Mouse (Mus musculus) inflammation-experienced regulatory T-cells, adult 16 weeks (primary cell): ENCODE results near the gene A4gnt. TPM values are rescaled to one million over a fixed set of nuclear protein-coding genes. Genes with fewer than 3 reads are reported as not detected.

Experiments used
- polyA plus RNA-seq: library from polyadenylated mRNA; unstranded; fragments of 100-300 nt; shearing (Covaris generic); gene quantifications from one replicate; pipeline ENCODE4 v1.2.1, GENCODE M21; 2017

Gene A4gnt
- polyA plus RNA-seq = not detected

GRCm38 (mm10) chr9:99612202-99612601, at the start of gene A4gnt:
Gene A4gnt, plus strand, starts transcription at chr9:99612502.

GRCm38 (mm10) chr9:99568347-99569070, 43.8 kb upstream of the A4gnt start, which contains the start of gene Armc8:
Gene Armc8, minus strand, starts transcription at chr9:99568899.

GRCm38 (mm10) chr9:99575677-99576480, 36.4 kb upstream of the A4gnt start, which contains the start of gene Dbr1:
Gene Dbr1, plus strand, starts transcription at chr9:99575799.

GRCm38 (mm10) chr9:99629281-99630011, 17.1 kb downstream of the A4gnt start, which contains the start of gene Dzip1l:
Gene Dzip1l, plus strand, starts transcription at chr9:99629496.

Other genes starting within 250 kb of the A4gnt start
- 0.06 TPM for gene Mras, start 175.1 kb upstream of the A4gnt start, polyA plus RNA-seq
- not detected for gene Nme9, start 161.0 kb upstream of the A4gnt start, polyA plus RNA-seq
- 38.5 TPM for gene Armc8, start 43.6 kb upstream of the A4gnt start, polyA plus RNA-seq
- gene Dbr1, start 36.7 kb upstream of the A4gnt start, polyA plus RNA-seq = 30.4 TPM
- gene Dzip1l, start 17.0 kb downstream of the A4gnt start, polyA plus RNA-seq = not detected
- gene Cldn18, start 104.8 kb downstream of the A4gnt start, polyA plus RNA-seq = not detected